Mouse (Mus musculus): ENCODE measurements at regions not wholly inside any gene's neighbourhood (a gene's known extent, or its start where the extent isn't known, plus 50 kb on each side); places are given as distances from the start of the nearest gene placed in this dataset.

- peak; percentile 20 to 83 for DNase-seq (ENCODE audit: low spot score in 2 of 2)
- intact Hi-C loops (cut with DNase I) = no loop called here
Observed at GRCm38 (mm10) chr5:71381407-71381806, 166.6 kb downstream of the Cox7b2 start.

- intact Hi-C loops (cut with DNase I) = no loop called here
- no peak for DNase-seq (ENCODE audit: low spot score in 2 of 2)
Observed at GRCm38 (mm10) chr5:71366196-71366858, 181.7 kb downstream of the Cox7b2 start.

GRCm38 (mm10) chr5:71341512-71341911, 206.5 kb downstream of the Cox7b2 start:
- no peak for DNase-seq (ENCODE audit: low spot score in 2 of 2)
- intact Hi-C loops (cut with DNase I) = no loop called here

GRCm38 (mm10) chr5:71309414-71309813, 213.8 kb upstream of the Gabra2 start:
- no peak for DNase-seq (ENCODE audit: low spot score in 2 of 2)
- intact Hi-C loops (cut with DNase I) = no loop called here

GRCm38 (mm10) chr5:71262202-71262883, 166.7 kb upstream of the Gabra2 start:
- DNase-seq (ENCODE audit: low spot score in 2 of 2) = peak in 1 of 2 experiments; percentile 6
- intact Hi-C loops (cut with DNase I) = loop anchor here (10.0 kb wide), 2 partner anchors 168 to 1558 kb away; partner anchors contain the start of gene Gabra2

- DNase-seq (ENCODE audit: low spot score in 2 of 2) = no peak
- intact Hi-C loops (cut with DNase I) = no loop called here
Observed at GRCm38 (mm10) chr5:71249273-71249672, 153.6 kb upstream of the Gabra2 start.

GRCm38 (mm10) chr5:71248318-71249135, 152.9 kb upstream of the Gabra2 start:
- peak in 1 of 2 experiments; percentile 19 for DNase-seq (ENCODE audit: low spot score in 2 of 2)

GRCm38 (mm10) chr5:71227615-71228014, 132.0 kb upstream of the Gabra2 start:
- peak in 1 of 2 experiments; percentile 34 for DNase-seq (ENCODE audit: low spot score in 2 of 2)
- intact Hi-C loops (cut with DNase I) = no loop called here

More at GRCm38 (mm10) chr5:71248318-71249135, 152.9 kb upstream of the Gabra2 start:
- intact Hi-C loops (cut with DNase I) = no loop called here

GRCm38 (mm10) chr5:71200881-71201280, 105.2 kb upstream of the Gabra2 start:
- DNase-seq (ENCODE audit: low spot score in 2 of 2) = peak in 1 of 2 experiments; percentile 6
- intact Hi-C loops (cut with DNase I) = no loop called here

- intact Hi-C loops (cut with DNase I) = no loop called here
- DNase-seq (ENCODE audit: low spot score in 2 of 2) = no peak
Observed at GRCm38 (mm10) chr5:71177316-71177715, 81.7 kb upstream of the Gabra2 start.

GRCm38 (mm10) chr5:71170378-71170777, 74.7 kb upstream of the Gabra2 start:
- peak; percentile 7 to 30 for DNase-seq (ENCODE audit: low spot score in 2 of 2)
- intact Hi-C loops (cut with DNase I) = no loop called here

Measured in left cerebral cortex, postnatal 25 days (tissue).